Mouse (Mus musculus) mesoderm, embryonic 11.5 days (tissue): ENCODE data around the gene Gzma.

Experiments used
- DNase-seq: peaks from one replicate; pipeline ENCODE4 v3.0.0-alpha.2; 2012; ENCODE audit warnings: low read depth, low spot score

Gene Gzma

GRCm38 (mm10) chr13:113100879-113101278, at the start of gene Gzma:
Gene Gzma (minus strand): TSS chr13:113100981.
- no peak for DNase-seq

- no peak for DNase-seq
These were observed 38.8 kb upstream of the Gzma start for GRCm38 (mm10) chr13:113139597-113139996.

GRCm38 (mm10) chr13:113129974-113130373, 29.2 kb upstream of the Gzma start:
- DNase-seq: peak; percentile 12

GRCm38 (mm10) chr13:113121326-113121725, 20.5 kb upstream of the Gzma start:
- DNase-seq: no peak

GRCm38 (mm10) chr13:113120324-113121237, 19.8 kb upstream of the Gzma start:
- no peak for DNase-seq

- no peak for DNase-seq
These were observed 18.2 kb upstream of the Gzma start for GRCm38 (mm10) chr13:113118977-113119376.

GRCm38 (mm10) chr13:113104759-113105158, 4.0 kb upstream of the Gzma start:
- no peak for DNase-seq

- DNase-seq: no peak
These were observed 1.0 kb upstream of the Gzma start for GRCm38 (mm10) chr13:113101804-113102203.

GRCm38 (mm10) chr13:113098406-113098805, 2.4 kb downstream of the Gzma start:
- DNase-seq: no peak

GRCm38 (mm10) chr13:113097011-113097410, 3.8 kb downstream of the Gzma start:
- no peak for DNase-seq

GRCm38 (mm10) chr13:113094618-113095017, 6.2 kb downstream of the Gzma start:
- no peak for DNase-seq

GRCm38 (mm10) chr13:113090489-113090888, 10.3 kb downstream of the Gzma start:
- no peak for DNase-seq

GRCm38 (mm10) chr13:113087226-113088017, 13.4 kb downstream of the Gzma start:
- no peak for DNase-seq

GRCm38 (mm10) chr13:113084732-113085131, 16.0 kb downstream of the Gzma start:
- DNase-seq: no peak

GRCm38 (mm10) chr13:113082101-113082500, 18.7 kb downstream of the Gzma start:
- DNase-seq: no peak

GRCm38 (mm10) chr13:113079021-113079420, 21.8 kb downstream of the Gzma start:
- no peak for DNase-seq

GRCm38 (mm10) chr13:113064542-113064941, 36.2 kb downstream of the Gzma start:
- no peak for DNase-seq

GRCm38 (mm10) chr13:113061746-113062145, 39.0 kb downstream of the Gzma start:
- DNase-seq: no peak

GRCm38 (mm10) chr13:113055826-113056225, 45.0 kb downstream of the Gzma start:
- DNase-seq: peak; percentile 20

GRCm38 (mm10) chr13:113054230-113054629, 46.6 kb downstream of the Gzma start:
- DNase-seq: no peak

- no peak for DNase-seq
These were observed 53.1 kb downstream of the Gzma start for GRCm38 (mm10) chr13:113047647-113048046.

GRCm38 (mm10) chr13:113047018-113047417, 53.8 kb downstream of the Gzma start:
- DNase-seq: no peak
